Mouse (Mus musculus) C2C12 (cell line): ENCODE measurements at regions not wholly inside any gene's neighbourhood (a gene's known extent, or its start where the extent isn't known, plus 50 kb on each side); places are given as distances from the start of the nearest gene placed in this dataset.

Source experiments
- H3K27me3 ChIP-seq: one replicate; pipeline ENCODE4 v1.6.1; 2011; ENCODE audit not compliant: control insufficient read depth, insufficient read depth, insufficient read length
- H3K36me3 ChIP-seq: one replicate; pipeline ENCODE4 v1.6.1; 2011; ENCODE audit not compliant: control insufficient read depth, insufficient read depth
- H3K4me3 ChIP-seq: one replicate; pipeline ENCODE4 v1.5.1; 2011; ENCODE audit warnings: mild to moderate bottlenecking, control low read depth; ENCODE audit not compliant: poor library complexity, insufficient read depth, severe bottlenecking
- H3K79me2 ChIP-seq: one replicate; pipeline ENCODE4 v1.6.1; 2011; ENCODE audit not compliant: control insufficient read depth, insufficient read depth
- H3K79me3 ChIP-seq: one replicate; pipeline ENCODE4 v1.6.1; 2011; ENCODE audit warnings: low read depth, control low read depth
- H3ac ChIP-seq: one replicate; pipeline ENCODE3; 2011; ENCODE audit warnings: low read depth; ENCODE audit not compliant: control insufficient read depth, insufficient read length
- CEBPB ChIP-seq: IDR thresholded peaks from one replicate; pipeline ENCODE4 v1.6.1; 2011; ENCODE audit warnings: low read depth, mild to moderate bottlenecking, control low read depth, moderate library complexity
- CTCF ChIP-seq: IDR thresholded peaks from one replicate; pipeline ENCODE4 v1.5.1; 2011; ENCODE audit not compliant: control insufficient read depth, insufficient read depth, insufficient read length
- FOSL1 ChIP-seq: IDR thresholded peaks from one replicate; pipeline ENCODE4 v1.8.0; 2011; ENCODE audit warnings: mild to moderate bottlenecking, low read length; ENCODE audit not compliant: poor library complexity, insufficient read depth, severe bottlenecking
- MAX ChIP-seq: IDR thresholded peaks from one replicate; pipeline ENCODE4 v1.6.1; 2011; ENCODE audit warnings: mild to moderate bottlenecking, control low read depth
- MYOD1 ChIP-seq: IDR thresholded peaks from one replicate; pipeline ENCODE4 v1.6.1; 2011; ENCODE audit warnings: low read depth; ENCODE audit not compliant: control insufficient read depth, insufficient read length
- MYOG ChIP-seq: IDR thresholded peaks from one replicate; pipeline ENCODE4 v1.6.1; 2011; ENCODE audit not compliant: control insufficient read depth, insufficient read length; ENCODE audit errors: extremely low read depth
- USF1 ChIP-seq: IDR thresholded peaks from one replicate; pipeline ENCODE4 v1.6.1; 2011; ENCODE audit warnings: low read depth, mild to moderate bottlenecking, control low read depth, moderate library complexity

GRCm38 (mm10) chr10:96309766-96310165 lies 173.4 kb downstream of the Gm5426 start:
- no peaks in the 10 kb centered on the region for H3K79me2 ChIP-seq
- TF ChIP-seq MAX (no peak), MYOD1 (no peak), USF1 (no peak), CEBPB (no peak), CTCF (no peak), MYOG (no peak), FOSL1 (no peak)
- H3K79me3 ChIP-seq: no peaks in the 10 kb centered on the region
- no peak overlapping the region for H3K4me3 ChIP-seq
- H3K36me3 ChIP-seq: no peaks in the 10 kb centered on the region
- no peak overlapping the region for H3ac ChIP-seq
- no peaks in the 10 kb centered on the region for H3K27me3 ChIP-seq

GRCm38 (mm10) chr10:96325297-96325696 lies 188.9 kb downstream of the Gm5426 start:
- TF ChIP-seq MYOD1 (no peak), FOSL1 (no peak), MYOG (no peak), MAX (no peak), USF1 (no peak), CTCF (no peak), CEBPB (no peak)
- H3K4me3 ChIP-seq: no peak overlapping the region
- no peaks in the 10 kb centered on the region for H3K36me3 ChIP-seq
- no peaks in the 10 kb centered on the region for H3K27me3 ChIP-seq
- no peaks in the 10 kb centered on the region for H3K79me3 ChIP-seq
- H3ac ChIP-seq: no peak overlapping the region
- H3K79me2 ChIP-seq: no peaks in the 10 kb centered on the region

GRCm38 (mm10) chr10:96330639-96331487 lies 194.5 kb downstream of the Gm5426 start:
- H3K27me3 ChIP-seq: no peaks in the 10 kb centered on the region
- no peak overlapping the region for H3ac ChIP-seq
- H3K79me3 ChIP-seq: no peaks in the 10 kb centered on the region
- no peaks in the 10 kb centered on the region for H3K79me2 ChIP-seq
- no peak overlapping the region for H3K4me3 ChIP-seq
- no peaks in the 10 kb centered on the region for H3K36me3 ChIP-seq
- TF ChIP-seq MYOG: no peak

GRCm38 (mm10) chr10:96332731-96333201 lies 196.4 kb downstream of the Gm5426 start:
- H3K27me3 ChIP-seq: no peaks in the 10 kb centered on the region
- no peaks in the 10 kb centered on the region for H3K79me2 ChIP-seq
- H3K36me3 ChIP-seq: no peaks in the 10 kb centered on the region
- TF ChIP-seq MYOD1 (no peak), CTCF (no peak), USF1 (no peak), MAX (no peak), CEBPB (no peak), FOSL1 (no peak), MYOG (no peak)
- H3K4me3 ChIP-seq: no peak overlapping the region
- no peaks in the 10 kb centered on the region for H3K79me3 ChIP-seq
- H3ac ChIP-seq: no peak overlapping the region

GRCm38 (mm10) chr10:96333224-96333623 lies 196.8 kb downstream of the Gm5426 start:
- no peak overlapping the region for H3ac ChIP-seq
- TF ChIP-seq CTCF (peak; percentile 6), MAX (no peak), FOSL1 (no peak), MYOG (no peak)
- no peaks in the 10 kb centered on the region for H3K79me3 ChIP-seq
- no peaks in the 10 kb centered on the region for H3K79me2 ChIP-seq
- no peak overlapping the region for H3K4me3 ChIP-seq
- no peaks in the 10 kb centered on the region for H3K27me3 ChIP-seq
- no peaks in the 10 kb centered on the region for H3K36me3 ChIP-seq

DNA sequence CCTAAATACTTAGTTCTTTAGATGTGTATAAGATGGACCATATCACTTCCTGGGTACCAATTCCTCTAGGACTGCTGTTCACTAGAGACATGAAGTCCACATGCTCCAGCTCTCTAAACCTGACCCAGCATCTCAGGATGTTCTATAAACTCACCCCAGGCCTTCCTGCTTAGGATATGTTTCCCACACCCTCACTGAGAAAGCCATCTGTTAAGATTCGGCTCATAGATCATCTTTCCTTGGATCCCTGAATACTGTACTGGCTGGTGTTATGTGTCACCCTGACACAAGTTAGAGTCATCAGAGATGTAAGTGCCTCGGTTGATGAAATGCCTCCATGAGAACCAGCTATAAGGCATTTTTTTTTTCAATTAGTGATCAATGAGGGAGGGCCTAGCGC lies 199.9 kb downstream of the Gm5426 start:
- H3K4me3 ChIP-seq: no peak overlapping the region
- H3ac ChIP-seq: no peak overlapping the region
- no peaks in the 10 kb centered on the region for H3K79me2 ChIP-seq
- no peaks in the 10 kb centered on the region for H3K27me3 ChIP-seq
- no peaks in the 10 kb centered on the region for H3K79me3 ChIP-seq
- H3K36me3 ChIP-seq: no peaks in the 10 kb centered on the region
- TF ChIP-seq CEBPB (no peak), CTCF (no peak), MYOG (no peak), FOSL1 (no peak), MYOD1 (no peak), MAX (no peak), USF1 (no peak)
